Mouse (Mus musculus): ENCODE measurements around the gene Fam205a3. TPM values are rescaled to one million over a fixed set of nuclear protein-coding genes. Genes with fewer than 3 reads are reported as not detected.
"Not testable (repeated sequence)": the region's sequence is repeated elsewhere in the genome, so short reads cannot be mapped to it uniquely, and the experiment has no call there.

The Fam205a3 gene
- total RNA-seq (2021), result not detected
- long read RNA-seq, experiment 1, result 0 reads
- long read RNA-seq, experiment 2, partial matches to known transcripts, result 0 of 1 reads
- long read RNA-seq, experiment 2, other reads (novel, unspliced or antisense), result 1 of 1 reads

GRCm38 (mm10) chr4:42318034-42318433 lies at the start of gene Fam205a3:
Gene Fam205a3 (plus strand): TSS chr4:42318334.
- DNase-seq (ENCODE audit: low spot score in 2 of 2), result not testable (repeated sequence)

GRCm38 (mm10) chr4:42293967-42294366 lies 24.2 kb upstream of the Fam205a3 start, which contains the start of gene Gm21953:
Gene Gm21953 (plus strand): TSS chr4:42294267.
- not testable (repeated sequence) for DNase-seq (ENCODE audit: low spot score in 2 of 2)

Other genes with a start within 250 kb of the Fam205a3 start
- gene Gm3893, start 227.1 kb upstream of the Fam205a3 start, total RNA-seq (2021), result not detected
- gene Gm13304, start 203.5 kb upstream of the Fam205a3 start, total RNA-seq (2021), result 1 to 10 TPM; 2.0 to 5.4 TPM
- gene Gm13306, start 164.9 kb upstream of the Fam205a3 start, total RNA-seq (2021), result 10 to 100 TPM in 1 of 2 experiments, not detected in 1; 11.4 TPM
- gene Gm13305, start 149.7 kb upstream of the Fam205a3 start, total RNA-seq (2021), result 1 to 10 TPM in 1 of 2 experiments, not detected in 1; 1.6 TPM
- under 1 TPM; 0.35 to 0.73 TPM for gene Gm10600, start 77.7 kb upstream of the Fam205a3 start, total RNA-seq (2021)
- gene Ccl21b, start 62.6 kb upstream of the Fam205a3 start, total RNA-seq (2021), result not detected
- not detected for gene Gm21953, start 24.1 kb upstream of the Fam205a3 start, total RNA-seq (2021)
- not detected for gene Gm21586, start 121.0 kb downstream of the Fam205a3 start, total RNA-seq (2021)
- gene Gm2163, start 148.4 kb downstream of the Fam205a3 start, total RNA-seq (2021), result under 1 TPM; 0.32 to 0.66 TPM
- gene Fam205a2, start 209.8 kb downstream of the Fam205a3 start, total RNA-seq (2021), result not detected

Data from adrenal gland, adult 18-20 months (tissue).